Mouse (Mus musculus) midbrain, postnatal 0 days (tissue): ENCODE data around the gene Tbce. TPM values are rescaled to one million over a fixed set of nuclear protein-coding genes. Genes with fewer than 3 reads are reported as not detected.

ENCODE experiments used
- ATAC-seq: fragments of 200-750 bp; cut with Nextera tagmentation; 2 replicates; pipeline ENCODE4 v1.8.0; 2017; ENCODE audit warnings: moderate number of reproducible peaks, mild to moderate bottlenecking, moderate TSS enrichment, moderate library complexity; ENCODE audit not compliant: low FRiP score
- DNase-seq: peaks from one replicate; pipeline ENCODE4 v3.0.0-alpha.2; 2015; ENCODE audit warnings: low spot score
- H3K27ac ChIP-seq: fragments of 300-500 bp; sonication (generic); 2 replicates; pipeline ENCODE4 v1.5.1; 2014; ENCODE audit warnings: low read depth, mild to moderate bottlenecking, low read length, mixed read lengths
- H3K27me3 ChIP-seq: fragments of 300-500 bp; sonication (generic); 2 replicates; pipeline ENCODE4 v1.6.1; 2014; ENCODE audit warnings: low read length, control low read depth, mixed read lengths; ENCODE audit not compliant: insufficient read depth
- H3K36me3 ChIP-seq: fragments of 300-500 bp; sonication (generic); 2 replicates; pipeline ENCODE4 v1.6.1; 2014; ENCODE audit warnings: low read length, control low read depth, mixed read lengths; ENCODE audit not compliant: insufficient read depth
- H3K4me1 ChIP-seq: fragments of 300-500 bp; sonication (generic); 2 replicates; pipeline ENCODE4 v1.6.1; 2014; ENCODE audit warnings: mild to moderate bottlenecking, control low read depth, antibody characterized with exemption, low read length, mixed read lengths; ENCODE audit not compliant: insufficient read depth
- H3K4me2 ChIP-seq: fragments of 300-500 bp; sonication (generic); 2 replicates; pipeline ENCODE4 v1.6.1; 2014; ENCODE audit warnings: low read depth, mild to moderate bottlenecking, low read length, mixed read lengths; ENCODE audit not compliant: poor library complexity, severe bottlenecking
- H3K4me3 ChIP-seq: fragments of 300-500 bp; sonication (generic); 2 replicates; pipeline ENCODE4 v1.5.1; 2014; ENCODE audit warnings: low read depth, mild to moderate bottlenecking, low read length, moderate library complexity
- H3K9ac ChIP-seq: fragments of 300-500 bp; sonication (generic); replicated peaks from 2 replicates; pipeline ENCODE4 v1.6.1; 2014; ENCODE audit warnings: mild to moderate bottlenecking, low read length, moderate library complexity, mixed read lengths; ENCODE audit not compliant: poor library complexity, severe bottlenecking
- H3K9me3 ChIP-seq: fragments of 300-500 bp; sonication (generic); 2 replicates; pipeline ENCODE4 v1.6.1; 2016; ENCODE audit warnings: low read length, control low read depth
- CTCF ChIP-seq: IDR thresholded peaks from 2 replicates; pipeline ENCODE4 v1.5.1; 2016; ENCODE audit warnings: antibody characterized with exemption, mild to moderate bottlenecking
- WGBS: fragments of 180-500 bp; shearing (Covaris S2); extraction: QIAGEN DNeasy Blood & Tissue Kit; methylation state at CpG from one replicate; pipeline ENCODE4 v1.1.7; 2014; 5-methylcytosine and 5-hydroxymethylcytosine counted together
- polyA plus RNA-seq: library from polyadenylated mRNA; unstranded; fragments of >200 nt; fragmentation: Nextera tagmentation; extraction: Ambion mirVana; gene quantifications from 2 replicates; pipeline ENCODE4 v1.2.1, GENCODE M21; 2015
- total RNA-seq: library from RNA; depleted of rRNA; stranded (reverse); fragments of >200 nt; gene quantifications from 2 replicates; pipeline ENCODE4 v1.2.3, GENCODE M21; 2014; rRNA removed

The Tbce gene
- total and polyA plus RNA-seq, 2 experiments from 2014 or later: 61.3 to 93.0 TPM

GRCm38 (mm10) chr13:13956686-13957085, 82.8 kb downstream of the Tbce start:
- 86% methylated on average over 4 of the region's 4 CpGs for WGBS

GRCm38 (mm10) chr13:13954931-13955330, 84.5 kb downstream of the Tbce start:
- no peaks in the 10 kb centered on the region for H3K4me1 ChIP-seq
- peak overlapping the region; percentile 80 for H3K9ac ChIP-seq
- DNase-seq (peak; percentile 0), ATAC-seq (no peak; the same call in 1 of the 2 replicates)
- no peak for TF ChIP-seq CTCF
- peak overlapping the region; percentile 84 for H3K4me2 ChIP-seq
- no peaks in the 10 kb centered on the region for H3K9me3 ChIP-seq
- H3K4me3 ChIP-seq: peak overlapping the region; percentile 93
- H3K36me3 ChIP-seq: no peaks in the 10 kb centered on the region
- under 1% methylated on average over 29 of the region's 29 CpGs for WGBS
- H3K27ac ChIP-seq: peak overlapping the region; percentile 57
- no peaks in the 10 kb centered on the region for H3K27me3 ChIP-seq

More at GRCm38 (mm10) chr13:13956686-13957085, 82.8 kb downstream of the Tbce start:
- DNase-seq: no peak
- Histone ChIP-seq H3K4me1 (no peaks in the 10 kb centered on the region), H3K27me3 (no peaks in the 10 kb centered on the region), H3K4me3 (no peak overlapping the region), H3K9me3 (no peaks in the 10 kb centered on the region), H3K36me3 (no peaks in the 10 kb centered on the region), H3K4me2 (no peak overlapping the region), H3K27ac (no peak overlapping the region), H3K9ac (no peak overlapping the region)
- ATAC-seq: no peak
- no peak for TF ChIP-seq CTCF

- Histone ChIP-seq H3K4me1 (no peaks in the 10 kb centered on the region), H3K9ac (peak within 1 kb of the TSS; percentile 80), H3K4me2 (peak within 1 kb of the TSS; percentile 84), H3K36me3 (no peaks in the 10 kb centered on the region), H3K27me3 (no peaks in the 10 kb centered on the region), H3K9me3 (no peaks in the 10 kb centered on the region), H3K4me3 (peak within 1 kb of the TSS; percentile 93), H3K27ac (peak within 1 kb of the TSS; percentile 57)
- ATAC-seq (peak; percentile 99), DNase-seq (peak; percentile 100)
- TF ChIP-seq CTCF: peak; percentile 9; the same call in 1 of the 2 replicates
- WGBS: under 1% methylated on average over 75 of the region's 78 CpGs
Measured at GRCm38 (mm10) chr13:13953874-13954832, 85.3 kb downstream of the Tbce start, which contains the start of gene B3galnt2. Gene B3galnt2, plus strand, starts transcription at chr13:13954469.

Other genes starting within 250 kb of the Tbce start
- 12.2 and 39.9 TPM in 2 replicates for gene B3galnt2, start 85.2 kb downstream of the Tbce start, total RNA-seq
- gene B3galnt2, start 85.2 kb downstream of the Tbce start, polyA plus RNA-seq: 7.0 and 8.0 TPM in 2 replicates
- 25.6 and 30.2 TPM in 2 replicates for gene Arid4b, start 23.6 kb upstream of the Tbce start, total RNA-seq
- 58.0 and 61.7 TPM in 2 replicates for gene Arid4b, start 23.6 kb upstream of the Tbce start, polyA plus RNA-seq
- 88.5 and 96.8 TPM in 2 replicates for gene Ggps1, start 23.9 kb upstream of the Tbce start, total RNA-seq
- gene Ggps1, start 23.9 kb upstream of the Tbce start, polyA plus RNA-seq: 77.3 and 78.6 TPM in 2 replicates